Mouse (Mus musculus): ENCODE measurements around the gene Tnfrsf1b.

Gene Tnfrsf1b

GRCm38 (mm10) chr4:145217046-145217445 lies 29.6 kb downstream of the Tnfrsf1b start:
- no peak for DNase-seq

GRCm38 (mm10) chr4:145215396-145215795 lies 31.3 kb downstream of the Tnfrsf1b start:
- no peak for DNase-seq

- DNase-seq, result no peak
Measured at GRCm38 (mm10) chr4:145214786-145215174, 31.9 kb downstream of the Tnfrsf1b start.

GRCm38 (mm10) chr4:145213999-145214785 lies 32.5 kb downstream of the Tnfrsf1b start:
- peak; percentile 95 to 96 for DNase-seq

GRCm38 (mm10) chr4:145211076-145211475 lies 35.6 kb downstream of the Tnfrsf1b start:
- DNase-seq, result no peak

GRCm38 (mm10) chr4:145210564-145210963 lies 36.1 kb downstream of the Tnfrsf1b start:
- DNase-seq, result no peak

- no peak for DNase-seq
Measured at GRCm38 (mm10) chr4:145209690-145210088, 37.0 kb downstream of the Tnfrsf1b start.

- DNase-seq, result no peak
Measured at GRCm38 (mm10) chr4:145209076-145209689, 37.5 kb downstream of the Tnfrsf1b start.

- DNase-seq, result no peak
Measured at GRCm38 (mm10) chr4:145207718-145208371, 38.8 kb downstream of the Tnfrsf1b start.

- no peak for DNase-seq
Measured at GRCm38 (mm10) chr4:145204779-145205178, 41.9 kb downstream of the Tnfrsf1b start.

GRCm38 (mm10) chr4:145203305-145203704 lies 43.4 kb downstream of the Tnfrsf1b start:
- no peak for DNase-seq

GRCm38 (mm10) chr4:145201424-145201823 lies 45.2 kb downstream of the Tnfrsf1b start:
- DNase-seq, result no peak

- no peak for DNase-seq
Measured at GRCm38 (mm10) chr4:145199982-145200699, 46.5 kb downstream of the Tnfrsf1b start.

- DNase-seq, result no peak
Measured at GRCm38 (mm10) chr4:145196586-145196985, 50.1 kb downstream of the Tnfrsf1b start.

- no peak for DNase-seq
Measured at GRCm38 (mm10) chr4:145195172-145195571, 51.5 kb downstream of the Tnfrsf1b start.

- peak; percentile 95 to 96 for DNase-seq
Measured at GRCm38 (mm10) chr4:145194559-145195162, 52.0 kb downstream of the Tnfrsf1b start, which contains the start of gene Vps13d. Gene Vps13d (minus strand): TSS chr4:145195005.

GRCm38 (mm10) chr4:145193991-145194511 lies 52.6 kb downstream of the Tnfrsf1b start:
- DNase-seq, result peak in 1 of 2 experiments; percentile 10

- DNase-seq, result no peak
Measured at GRCm38 (mm10) chr4:145193406-145193805, 53.3 kb downstream of the Tnfrsf1b start.

GRCm38 (mm10) chr4:145192686-145193085 lies 54.0 kb downstream of the Tnfrsf1b start:
- DNase-seq, result no peak

- DNase-seq, result no peak
Measured at GRCm38 (mm10) chr4:145188561-145188960, 58.1 kb downstream of the Tnfrsf1b start.

- no peak for DNase-seq
Measured at GRCm38 (mm10) chr4:145187619-145188018, 59.1 kb downstream of the Tnfrsf1b start.

- DNase-seq, result no peak
Measured at GRCm38 (mm10) chr4:145178918-145179549, 67.6 kb downstream of the Tnfrsf1b start.
